Mouse (Mus musculus): Measurements from ENCODE around the gene Gpc3. TPM values are rescaled to one million over a fixed set of nuclear protein-coding genes. Genes with fewer than 3 reads are reported as not detected.
"Not testable (repeated sequence)": the region's sequence is repeated elsewhere in the genome, so short reads cannot be mapped to it uniquely, and the experiment has no call there.

Gpc3 gene
- total and polyA plus RNA-seq, 3 experiments: 11.9 to 14.8 (median 13.2) TPM

GRCm38 (mm10) chrX:52365790-52366189 lies 248.0 kb downstream of the Gpc3 start:
- H3K27me3 ChIP-seq (ENCODE audit: control insufficient read depth, insufficient read depth, low read length): no peaks in the 10 kb centered on the region
- no peak overlapping the region for H3K9ac ChIP-seq (ENCODE audit: low read depth, low read length)
- H3K27ac ChIP-seq: no peak overlapping the region
- 80% methylated on average over 10 of the region's 10 CpGs for WGBS
- no peaks in the 10 kb centered on the region for H3K36me3 ChIP-seq (ENCODE audit: control insufficient read depth, insufficient read depth, low read length)
- intact Hi-C loops (cut with DNase I): no loop called here
- no peak for TF ChIP-seq POLR2A (IDR thresholded peaks at IDR 0.05; ENCODE audit: insufficient read depth, low read depth, low read length)
- no peak for TF ChIP-seq EP300 (IDR thresholded peaks at IDR 0.05; ENCODE audit: insufficient read depth, low read depth, low read length)
- no peak for TF ChIP-seq CTCF (IDR thresholded peaks at IDR 0.05)
- no peaks in the 10 kb centered on the region for H3K79me2 ChIP-seq (replicated peaks; ENCODE audit: control insufficient read depth, insufficient read depth, low read length)
- no peaks in the 10 kb centered on the region for H3K4me1 ChIP-seq (ENCODE audit: control insufficient read depth, insufficient read depth, low read length)
- DNase-seq: no peak
- no peak overlapping the region for H3K4me3 ChIP-seq

- Histone ChIP-seq H3K4me3 (no peak overlapping the region), H3K79me2 (replicated peaks; ENCODE audit: control insufficient read depth, insufficient read depth, low read length) (no peaks in the 10 kb centered on the region), H3K36me3 (ENCODE audit: control insufficient read depth, insufficient read depth, low read length) (no peaks in the 10 kb centered on the region), H3K4me1 (ENCODE audit: control insufficient read depth, insufficient read depth, low read length) (no peaks in the 10 kb centered on the region), H3K27me3 (ENCODE audit: control insufficient read depth, insufficient read depth, low read length) (no peaks in the 10 kb centered on the region), H3K9ac (ENCODE audit: low read depth, low read length) (no peak overlapping the region), H3K27ac (no peak overlapping the region)
- no peak for DNase-seq
- WGBS: 83% methylated on average over 4 of the region's 4 CpGs
- intact Hi-C loops (cut with DNase I): no loop called here
- TF ChIP-seq CTCF (IDR thresholded peaks at IDR 0.05): no peak
- TF ChIP-seq EP300 (IDR thresholded peaks at IDR 0.05; ENCODE audit: insufficient read depth, low read depth, low read length): no peak
Observed at GRCm38 (mm10) chrX:52362241-52363011, 251.3 kb downstream of the Gpc3 start.

- no peaks in the 10 kb centered on the region for H3K36me3 ChIP-seq (ENCODE audit: control insufficient read depth, insufficient read depth, low read length)
- intact Hi-C loops (cut with DNase I): no loop called here
- no peak overlapping the region for H3K27ac ChIP-seq
- H3K4me1 ChIP-seq (ENCODE audit: control insufficient read depth, insufficient read depth, low read length): no peaks in the 10 kb centered on the region
- DNase-seq: no peak
- no peaks in the 10 kb centered on the region for H3K79me2 ChIP-seq (replicated peaks; ENCODE audit: control insufficient read depth, insufficient read depth, low read length)
- no peak overlapping the region for H3K9ac ChIP-seq (ENCODE audit: low read depth, low read length)
- no peak overlapping the region for H3K4me3 ChIP-seq
- TF ChIP-seq CTCF (IDR thresholded peaks at IDR 0.05) (no peak), POLR2A (IDR thresholded peaks at IDR 0.05; ENCODE audit: insufficient read depth, low read depth, low read length) (no peak), EP300 (IDR thresholded peaks at IDR 0.05; ENCODE audit: insufficient read depth, low read depth, low read length) (no peak)
- no peaks in the 10 kb centered on the region for H3K27me3 ChIP-seq (ENCODE audit: control insufficient read depth, insufficient read depth, low read length)
- whole genome bisulfite sequencing: 86% methylated on average over 4 of the region's 4 CpGs
Observed at GRCm38 (mm10) chrX:52352981-52353380, 260.8 kb downstream of the Gpc3 start.

GRCm38 (mm10) chrX:52350631-52351030 lies 263.1 kb downstream of the Gpc3 start:
- H3K4me3 ChIP-seq; H3K4me1 ChIP-seq (ENCODE audit: control insufficient read depth, insufficient read depth, low read length); DNase-seq; H3K36me3 ChIP-seq (ENCODE audit: control insufficient read depth, insufficient read depth, low read length); H3K9ac ChIP-seq (ENCODE audit: low read depth, low read length); H3K27me3 ChIP-seq (ENCODE audit: control insufficient read depth, insufficient read depth, low read length); H3K27ac ChIP-seq; intact Hi-C loops (cut with DNase I); H3K79me2 ChIP-seq (replicated peaks; ENCODE audit: control insufficient read depth, insufficient read depth, low read length): not testable (repeated sequence)
- WGBS: 73% methylated on average over 5 of the region's 5 CpGs

GRCm38 (mm10) chrX:52348773-52349172 lies 265.0 kb downstream of the Gpc3 start:
- TF ChIP-seq POLR2A (IDR thresholded peaks at IDR 0.05; ENCODE audit: insufficient read depth, low read depth, low read length): no peak
- no peak for TF ChIP-seq CTCF (IDR thresholded peaks at IDR 0.05)
- TF ChIP-seq EP300 (IDR thresholded peaks at IDR 0.05; ENCODE audit: insufficient read depth, low read depth, low read length): no peak
- 66% methylated on average over 6 of the region's 6 CpGs for WGBS
- DNase-seq: no peak
- no peaks in the 10 kb centered on the region for H3K36me3 ChIP-seq (ENCODE audit: control insufficient read depth, insufficient read depth, low read length)
- no peak overlapping the region for H3K9ac ChIP-seq (ENCODE audit: low read depth, low read length)
- intact Hi-C loops (cut with DNase I): no loop called here
- H3K27me3 ChIP-seq (ENCODE audit: control insufficient read depth, insufficient read depth, low read length): no peaks in the 10 kb centered on the region
- H3K79me2 ChIP-seq (replicated peaks; ENCODE audit: control insufficient read depth, insufficient read depth, low read length): no peaks in the 10 kb centered on the region
- H3K4me3 ChIP-seq: no peak overlapping the region
- H3K27ac ChIP-seq: no peak overlapping the region
- no peaks in the 10 kb centered on the region for H3K4me1 ChIP-seq (ENCODE audit: control insufficient read depth, insufficient read depth, low read length)

- Histone ChIP-seq H3K27me3 (ENCODE audit: control insufficient read depth, insufficient read depth, low read length) (no peaks in the 10 kb centered on the region), H3K79me2 (replicated peaks; ENCODE audit: control insufficient read depth, insufficient read depth, low read length) (no peaks in the 10 kb centered on the region), H3K4me3 (no peak overlapping the region), H3K9ac (ENCODE audit: low read depth, low read length) (no peak overlapping the region), H3K27ac (no peak overlapping the region), H3K4me1 (ENCODE audit: control insufficient read depth, insufficient read depth, low read length) (no peaks in the 10 kb centered on the region), H3K36me3 (ENCODE audit: control insufficient read depth, insufficient read depth, low read length) (no peaks in the 10 kb centered on the region)
- no peak for TF ChIP-seq CTCF (IDR thresholded peaks at IDR 0.05)
- intact Hi-C loops (cut with DNase I): no loop called here
- WGBS: 56% methylated on average over 3 of the region's 3 CpGs
- no peak for DNase-seq
Observed at GRCm38 (mm10) chrX:52344018-52344417, 269.7 kb downstream of the Gpc3 start.
